Mouse (Mus musculus) duodenum, adult 2 months (tissue): ENCODE data around the gene Cd163. TPM values are rescaled to one million over a fixed set of nuclear protein-coding genes. Genes with fewer than 3 reads are reported as not detected.

Experiments
- polyA plus RNA-seq: library from polyadenylated mRNA; depleted of rRNA; stranded (reverse); fragments of >200 nt; gene quantifications from 2 replicates; pipeline ENCODE4 v1.2.3, GENCODE M21; 2012; ENCODE audit warnings: low replicate concordance; rRNA removed

Gene Cd163
- 0.13 and 0.21 TPM in 2 replicates for polyA plus RNA-seq

GRCm38 (mm10) chr6:124304356-124304755, at the start of gene Cd163:
Gene Cd163 (plus strand): TSS chr6:124304656.

Other genes starting within 250 kb of the Cd163 start
- gene Vmn2r27, start 72.8 kb upstream of the Cd163 start, polyA plus RNA-seq, result not detected in 2 replicates
- gene Pex5, start 110.4 kb downstream of the Cd163 start, polyA plus RNA-seq, result 19.7 and 23.9 TPM in 2 replicates
- 0.76 and 1.1 TPM in 2 replicates for gene Clstn3, start 160.1 kb downstream of the Cd163 start, polyA plus RNA-seq
- gene C1rl, start 188.5 kb downstream of the Cd163 start, polyA plus RNA-seq, result 0.90 and 1.1 TPM in 2 replicates
- 5.3 and 8.3 TPM in 2 replicates for gene C1ra, start 207.7 kb downstream of the Cd163 start, polyA plus RNA-seq
- gene C1s1, start 237.7 kb downstream of the Cd163 start, polyA plus RNA-seq, result 5.4 and 8.8 TPM in 2 replicates